Mouse (Mus musculus) CD8-positive naive resting alpha-beta T cell, adult 2 months (primary cell): ENCODE measurements around the gene Abhd17a.

Experiments used
- DNase-seq, 2 experiments: peaks; one replicate each; pipeline ENCODE4 v3.0.0; 2022; ENCODE audit warnings: low read depth in 2 of 2, low spot score in 2 of 2

The Abhd17a gene

GRCm38 (mm10) chr10:80589879-80590854 is at the start of gene Abhd17a:
TSS of gene Abhd17a (minus strand) at chr10:80590341.
- peak; percentile 89 to 92 for DNase-seq

- DNase-seq: no peak
Measured at GRCm38 (mm10) chr10:80635345-80635744, 45.2 kb upstream of the Abhd17a start.

GRCm38 (mm10) chr10:80628925-80629324 is 38.8 kb upstream of the Abhd17a start:
- peak; percentile 33 to 35 for DNase-seq

DNA sequence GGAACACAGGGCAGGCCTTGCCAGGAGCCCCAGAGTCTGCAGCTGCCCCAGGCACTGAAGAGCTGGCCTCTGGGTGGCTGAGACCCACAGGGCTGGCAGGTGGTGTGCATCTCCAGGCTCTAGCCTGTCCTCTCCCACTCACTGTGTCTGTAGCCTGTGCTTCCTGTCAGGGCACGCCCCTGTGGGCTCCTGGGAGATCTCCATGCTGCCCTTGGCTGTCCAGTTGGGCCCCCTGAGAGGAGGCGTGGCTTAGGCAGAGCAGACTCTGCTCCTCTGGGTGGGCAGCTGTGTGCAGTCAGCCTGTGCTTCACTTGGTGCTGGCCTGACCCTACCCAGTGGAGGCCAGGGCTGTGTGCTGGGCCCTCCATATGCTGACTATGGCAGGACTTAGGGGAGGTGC is 37.5 kb upstream of the Abhd17a start:
- no peak for DNase-seq

GRCm38 (mm10) chr10:80625764-80626163 is 35.6 kb upstream of the Abhd17a start:
- DNase-seq: no peak

GRCm38 (mm10) chr10:80623457-80624191 is 33.5 kb upstream of the Abhd17a start:
- DNase-seq: peak; percentile 59 to 65

GRCm38 (mm10) chr10:80622661-80623456 is 32.7 kb upstream of the Abhd17a start, which contains the start of gene Csnk1g2:
TSS of gene Csnk1g2 (plus strand) at chr10:80622838.
- peak in 1 of 2 experiments; percentile 69 for DNase-seq

DNA sequence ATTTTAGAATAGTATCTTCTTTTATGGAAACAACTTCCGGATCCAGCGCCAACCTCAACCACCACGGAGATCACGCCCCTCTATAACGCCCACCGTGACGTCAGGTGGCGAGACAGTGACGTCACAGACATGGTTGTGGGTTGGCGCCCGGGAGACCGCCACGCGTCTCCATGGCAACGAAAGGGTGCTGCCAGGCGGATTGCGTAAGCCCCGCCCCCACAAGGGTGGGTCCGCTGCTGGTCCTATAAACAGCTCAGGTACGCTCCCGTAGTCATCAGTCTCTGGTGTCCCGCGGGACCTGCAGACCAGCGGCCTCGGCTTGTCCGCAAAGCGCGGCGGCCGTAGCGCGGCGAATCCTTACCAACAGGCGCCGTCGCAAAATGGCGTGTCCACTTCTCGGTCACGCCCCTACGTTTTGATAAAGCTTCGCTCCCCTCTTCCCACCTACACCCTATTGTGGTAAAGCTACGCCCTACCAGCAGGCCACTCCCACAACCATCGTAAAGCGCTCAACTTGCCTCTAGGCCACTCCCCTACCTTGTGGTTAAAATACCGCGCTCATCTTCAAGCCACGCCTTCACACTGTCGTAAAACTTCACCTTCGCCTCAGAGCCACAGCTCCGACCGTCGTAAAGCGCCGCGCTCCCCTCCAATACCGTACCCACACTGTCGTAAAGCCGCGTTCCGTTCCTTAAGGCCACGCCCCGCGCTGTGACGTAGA is 32.0 kb upstream of the Abhd17a start:
- DNase-seq: peak; percentile 99

GRCm38 (mm10) chr10:80621690-80621939 is 31.5 kb upstream of the Abhd17a start:
- DNase-seq: no peak

DNA sequence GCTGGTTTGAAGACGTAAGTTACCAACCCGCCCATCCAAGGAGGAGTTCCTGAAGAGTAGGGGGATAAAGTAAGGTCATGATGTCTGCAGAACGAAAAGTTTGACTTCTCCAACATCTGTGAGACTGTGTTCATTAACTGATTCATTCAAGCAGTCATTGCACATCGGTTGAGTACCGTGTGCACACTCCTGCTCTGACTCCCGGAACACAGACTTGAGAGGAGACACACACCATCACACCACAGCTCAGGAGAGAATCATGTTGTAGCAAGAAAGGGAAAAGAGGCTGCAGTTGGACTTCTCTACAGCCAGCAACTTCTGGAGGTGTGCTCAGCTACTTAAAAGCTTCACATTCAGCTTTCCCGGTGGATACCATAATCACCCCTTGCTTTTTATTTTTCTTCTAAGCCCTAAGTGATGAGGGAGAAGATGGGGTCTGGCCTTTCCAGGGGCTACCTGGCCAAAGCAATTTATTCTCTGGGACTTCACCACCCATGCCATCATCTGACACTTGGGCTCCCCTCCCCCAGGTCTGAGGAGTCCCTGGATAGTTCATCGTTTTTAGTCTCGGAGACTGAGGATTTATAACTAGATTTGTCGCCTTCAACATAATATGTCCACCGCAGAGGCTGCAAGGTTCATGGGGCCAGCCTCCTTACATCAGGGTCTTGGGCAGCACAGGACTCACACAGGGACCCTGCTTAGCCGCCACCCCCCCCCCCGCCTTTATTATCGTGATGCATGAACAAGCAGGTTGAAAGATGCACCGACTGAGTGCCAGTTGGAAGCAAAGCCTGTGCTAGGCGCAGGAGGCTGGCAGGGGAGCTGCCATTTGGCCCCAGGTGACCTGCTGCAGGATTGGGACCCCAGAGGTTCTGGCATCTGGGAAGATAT is 30.9 kb upstream of the Abhd17a start:
- DNase-seq: no peak

GRCm38 (mm10) chr10:80620365-80620764 is 30.2 kb upstream of the Abhd17a start:
- no peak for DNase-seq

- no peak for DNase-seq
Measured at GRCm38 (mm10) chr10:80619465-80620244, 29.5 kb upstream of the Abhd17a start.

DNA sequence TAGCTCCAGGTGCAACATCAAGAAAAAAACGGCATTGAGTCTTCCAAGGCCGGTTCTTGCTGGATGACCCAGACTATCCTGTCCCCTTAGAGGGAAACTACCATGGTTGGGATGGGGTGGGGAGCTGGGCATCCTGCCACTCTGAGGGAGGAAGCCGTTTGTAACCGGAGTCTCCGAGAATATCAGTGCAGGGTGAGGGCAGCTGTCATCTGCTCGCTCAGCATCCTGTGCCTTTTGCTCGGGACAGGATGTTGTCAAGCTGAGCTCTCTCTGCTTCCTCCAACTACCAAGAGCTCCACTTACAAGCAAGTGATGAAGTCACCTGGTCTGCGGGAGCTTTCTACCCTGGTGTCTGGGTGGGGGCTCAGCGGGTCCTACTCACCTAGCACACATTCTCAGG is 28.0 kb upstream of the Abhd17a start:
- DNase-seq: peak; percentile 65 to 69

DNA sequence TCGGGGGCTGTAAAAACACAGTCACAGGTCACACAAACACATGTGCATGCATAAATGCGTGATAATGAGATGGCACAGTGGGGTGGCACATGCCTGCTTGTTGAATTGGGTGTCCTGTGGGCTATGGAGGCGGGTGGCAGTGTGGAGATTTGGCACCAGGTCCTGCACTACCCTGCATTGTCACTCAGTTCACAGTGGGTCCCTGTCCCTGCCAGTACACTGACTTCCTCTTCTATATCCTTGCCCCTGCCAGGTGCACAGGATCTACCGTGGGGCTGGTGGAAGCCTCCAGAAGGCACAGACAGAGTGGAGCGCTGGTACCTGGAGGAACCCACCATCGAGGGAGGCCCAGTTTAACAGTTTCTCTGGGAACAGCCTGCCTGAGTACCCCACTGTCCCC is 24.2 kb upstream of the Abhd17a start:
- no peak for DNase-seq

DNA sequence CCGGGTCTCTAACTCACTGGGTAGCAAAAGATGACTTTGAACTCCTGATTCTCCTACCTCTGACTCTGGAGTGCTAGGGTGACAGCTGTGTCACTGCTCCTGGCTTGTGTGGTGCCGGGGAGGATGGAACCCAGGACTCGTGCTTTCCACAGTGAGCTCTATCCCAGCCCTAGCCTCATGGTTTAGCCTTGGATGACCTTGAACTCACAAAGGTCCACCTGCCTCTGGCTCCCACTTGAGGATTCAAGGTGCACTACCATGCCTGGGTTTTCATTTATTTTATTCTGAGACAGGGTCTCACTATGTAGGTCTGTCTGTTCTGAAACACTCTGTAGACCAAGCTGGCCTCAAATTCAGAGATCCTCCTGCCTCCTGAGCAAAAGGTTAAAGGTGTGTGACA is 23.7 kb upstream of the Abhd17a start:
- DNase-seq: no peak

DNA sequence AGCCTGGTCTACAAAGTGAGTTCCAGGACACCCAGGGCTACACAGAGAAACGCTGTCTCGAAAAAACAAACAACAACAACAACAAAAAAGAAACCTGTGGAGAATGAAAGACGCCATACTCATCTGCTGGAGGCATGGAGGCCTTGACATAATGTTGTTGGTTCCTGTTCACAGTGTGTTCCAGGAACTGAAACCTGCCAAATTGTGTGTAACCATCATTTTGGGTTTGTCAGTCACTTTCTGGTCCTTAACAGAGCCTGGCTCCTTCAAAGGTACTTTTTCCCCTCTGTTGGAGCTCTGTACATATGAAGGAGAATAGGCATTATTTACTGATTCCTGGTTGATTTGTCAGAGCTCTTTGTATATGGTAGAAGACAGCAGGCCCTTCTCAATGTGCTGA is 21.8 kb upstream of the Abhd17a start:
- DNase-seq: no peak

GRCm38 (mm10) chr10:80611024-80611423 is 20.9 kb upstream of the Abhd17a start:
- peak; percentile 57 to 71 for DNase-seq

- DNase-seq: no peak
Measured at GRCm38 (mm10) chr10:80610116-80610785, 20.1 kb upstream of the Abhd17a start.
